Mouse (Mus musculus) left cerebral cortex, adult 9 months (tissue): ENCODE results near the gene Rexo5.
A peak's percentile ranks its signal among the peaks of the same experiment; 100 is the strongest.

Experiments used
- DNase-seq, 2 experiments: peaks; one replicate each; pipeline ENCODE4 v3.0.0; 2022; ENCODE audit warnings: low spot score in 2 of 2

Gene Rexo5

GRCm38 (mm10) chr7:119887887-119888286 is 94.1 kb downstream of the Rexo5 start:
- no peak for DNase-seq

- no peak for DNase-seq
These were observed 98.4 kb downstream of the Rexo5 start for GRCm38 (mm10) chr7:119892198-119892597.

GRCm38 (mm10) chr7:119892742-119893141 is 98.9 kb downstream of the Rexo5 start:
- no peak for DNase-seq

- peak in 1 of 2 experiments; percentile 5 for DNase-seq
These were observed 101.2 kb downstream of the Rexo5 start for GRCm38 (mm10) chr7:119894818-119895544.

GRCm38 (mm10) chr7:119895639-119896512 is 102.1 kb downstream of the Rexo5 start, which contains the start of the genes Lyrm1 and Dcun1d3:
Lyrm1 (plus strand) TSS chr7:119895861.
Dcun1d3 (minus strand) TSS chr7:119896298.
- peak; percentile 94 to 98 for DNase-seq

GRCm38 (mm10) chr7:119897521-119898109 is 103.8 kb downstream of the Rexo5 start:
- no peak for DNase-seq

- no peak for DNase-seq
These were observed 104.5 kb downstream of the Rexo5 start for GRCm38 (mm10) chr7:119898247-119898856.
